Mouse (Mus musculus) forebrain, embryonic 11.5 days (tissue): ENCODE data around the gene Cd79b. TPM values are rescaled to one million over a fixed set of nuclear protein-coding genes. Genes with fewer than 3 reads are reported as not detected.

ENCODE experiments used
- ATAC-seq: fragments of 200-750 bp; cut with Nextera tagmentation; replicated peaks from 2 replicates; pipeline ENCODE4 v1.8.0; 2017; ENCODE audit warnings: moderate TSS enrichment; ENCODE audit not compliant: low FRiP score
- DNase-seq: peaks from one replicate; pipeline ENCODE4 v3.0.0-alpha.2; 2017; ENCODE audit warnings: low spot score
- H3K27ac ChIP-seq: fragments of 300-500 bp; sonication (generic); 2 replicates; pipeline ENCODE4 v1.5.1; 2014; ENCODE audit warnings: low read depth, low read length
- H3K27me3 ChIP-seq: fragments of 300-500 bp; sonication (generic); 2 replicates; pipeline ENCODE4 v1.6.1; 2014; ENCODE audit warnings: mild to moderate bottlenecking, low read length, mixed read lengths; ENCODE audit not compliant: control insufficient read depth, insufficient read depth
- H3K36me3 ChIP-seq: fragments of 300-500 bp; sonication (generic); 2 replicates; pipeline ENCODE4 v1.6.1; 2014; ENCODE audit warnings: mild to moderate bottlenecking, low read length, moderate library complexity, mixed read lengths; ENCODE audit not compliant: control insufficient read depth, insufficient read depth
- H3K4me1 ChIP-seq: fragments of 300-500 bp; sonication (generic); replicated peaks from 2 replicates; pipeline ENCODE4 v1.6.1; 2014; ENCODE audit warnings: low read length, mixed read lengths; ENCODE audit not compliant: control insufficient read depth, insufficient read depth
- H3K4me2 ChIP-seq: fragments of 300-500 bp; sonication (generic); 2 replicates; pipeline ENCODE4 v1.6.1; 2014; ENCODE audit warnings: low read depth, mild to moderate bottlenecking, low read length, moderate library complexity, mixed read lengths; ENCODE audit not compliant: severe bottlenecking
- H3K4me3 ChIP-seq: fragments of 300-500 bp; sonication (generic); 2 replicates; pipeline ENCODE4 v1.5.1; 2014; ENCODE audit warnings: low read depth, low read length
- H3K9ac ChIP-seq: fragments of 300-500 bp; sonication (generic); 2 replicates; pipeline ENCODE4 v1.6.1; 2014; ENCODE audit warnings: low read length
- H3K9me3 ChIP-seq: fragments of 300-500 bp; sonication (generic); 2 replicates; pipeline ENCODE4 v1.6.1; 2016; ENCODE audit warnings: low read length, mixed read lengths; ENCODE audit not compliant: control insufficient read depth
- WGBS: fragments of 180-500 bp; shearing (Covaris S2); extraction: QIAGEN DNeasy Blood & Tissue Kit; methylation state at CpG from one replicate; pipeline ENCODE4 v1.1.7; 2014; 5-methylcytosine and 5-hydroxymethylcytosine counted together
- polyA plus RNA-seq: library from polyadenylated mRNA; unstranded; fragments of >200 nt; fragmentation: Nextera tagmentation; extraction: Ambion mirVana; gene quantifications from 2 replicates; pipeline ENCODE4 v1.2.1, GENCODE M21; 2014

Gene Cd79b
- polyA plus RNA-seq, 1 experiment from 2014 or later: 0.79 TPM

GRCm38 (mm10) chr11:106328521-106328920 is 14.0 kb upstream of the Cd79b start:
- no peaks in the 10 kb centered on the region for H3K36me3 ChIP-seq
- no peaks in the 10 kb centered on the region for H3K4me1 ChIP-seq
- ATAC-seq (no peak), DNase-seq (no peak)
- H3K4me2 ChIP-seq: no peak overlapping the region
- no peak overlapping the region for H3K4me3 ChIP-seq
- no peaks in the 10 kb centered on the region for H3K27me3 ChIP-seq
- H3K27ac ChIP-seq: no peak overlapping the region
- H3K9ac ChIP-seq: no peak overlapping the region
- H3K9me3 ChIP-seq: no peaks in the 10 kb centered on the region
- 77% methylated on average over 5 of the region's 5 CpGs for WGBS

- Histone ChIP-seq H3K9me3 (no peaks in the 10 kb centered on the region), H3K9ac (no peak overlapping the region), H3K27ac (no peak overlapping the region), H3K4me2 (no peak overlapping the region), H3K27me3 (no peaks in the 10 kb centered on the region), H3K36me3 (no peaks in the 10 kb centered on the region), H3K4me3 (no peak overlapping the region), H3K4me1 (no peaks in the 10 kb centered on the region)
- DNase-seq: no peak
- 88% methylated on average over 8 of the region's 8 CpGs for WGBS
- ATAC-seq: no peak
These were observed 11.9 kb upstream of the Cd79b start for GRCm38 (mm10) chr11:106326475-106326874.

GRCm38 (mm10) chr11:106325566-106326206 is 11.1 kb upstream of the Cd79b start:
- DNase-seq: no peak
- Histone ChIP-seq H3K4me2 (no peak overlapping the region), H3K36me3 (no peaks in the 10 kb centered on the region), H3K27ac (no peak overlapping the region), H3K9ac (no peak overlapping the region), H3K4me3 (no peak overlapping the region), H3K27me3 (no peaks in the 10 kb centered on the region), H3K4me1 (no peaks in the 10 kb centered on the region), H3K9me3 (no peaks in the 10 kb centered on the region)
- ATAC-seq: no peak
- whole genome bisulfite sequencing: 71% methylated on average over 8 of the region's 8 CpGs

- no peaks in the 10 kb centered on the region for H3K27me3 ChIP-seq
- no peak for DNase-seq
- H3K36me3 ChIP-seq: no peaks in the 10 kb centered on the region
- no peaks in the 10 kb centered on the region for H3K9me3 ChIP-seq
- no peak overlapping the region for H3K27ac ChIP-seq
- H3K4me3 ChIP-seq: no peak overlapping the region
- H3K4me2 ChIP-seq: no peak overlapping the region
- no peak overlapping the region for H3K9ac ChIP-seq
- no peak for ATAC-seq
- H3K4me1 ChIP-seq: no peaks in the 10 kb centered on the region
- 63% methylated on average over 5 of the region's 5 CpGs for WGBS
These were observed 10.3 kb upstream of the Cd79b start for GRCm38 (mm10) chr11:106324858-106325257.

- H3K27ac ChIP-seq: no peak overlapping the region
- 78% methylated on average over 21 of the region's 21 CpGs for WGBS
- H3K9me3 ChIP-seq: no peaks in the 10 kb centered on the region
- no peak overlapping the region for H3K4me2 ChIP-seq
- DNase-seq (no peak), ATAC-seq (no peak)
- H3K36me3 ChIP-seq: no peaks in the 10 kb centered on the region
- no peaks in the 10 kb centered on the region; the same call in 1 of the 2 replicates for H3K4me1 ChIP-seq
- no peaks in the 10 kb centered on the region for H3K27me3 ChIP-seq
- H3K4me3 ChIP-seq: no peak overlapping the region
- no peak overlapping the region for H3K9ac ChIP-seq
These were observed 4.1 kb upstream of the Cd79b start for GRCm38 (mm10) chr11:106318406-106319366.

GRCm38 (mm10) chr11:106317801-106318200 is 3.2 kb upstream of the Cd79b start:
- Histone ChIP-seq H3K27ac (no peak overlapping the region), H3K9ac (no peak overlapping the region), H3K4me1 (no peaks in the 10 kb centered on the region; the same call in 1 of the 2 replicates), H3K27me3 (no peaks in the 10 kb centered on the region), H3K4me3 (no peak overlapping the region), H3K36me3 (no peaks in the 10 kb centered on the region), H3K4me2 (no peak overlapping the region), H3K9me3 (no peaks in the 10 kb centered on the region)
- no peak for ATAC-seq
- 84% methylated on average over 7 of the region's 7 CpGs for WGBS
- DNase-seq: no peak

- Histone ChIP-seq H3K27me3 (no peaks in the 10 kb centered on the region), H3K4me3 (no peak overlapping the region), H3K4me2 (no peak overlapping the region), H3K36me3 (no peaks in the 10 kb centered on the region), H3K27ac (no peak overlapping the region), H3K9me3 (no peaks in the 10 kb centered on the region), H3K9ac (no peak overlapping the region), H3K4me1 (no peaks in the 10 kb centered on the region; the same call in 1 of the 2 replicates)
- DNase-seq: no peak
- ATAC-seq: no peak
- 71% methylated on average over 1 of the region's 1 CpGs for WGBS
These were observed 1.9 kb upstream of the Cd79b start for GRCm38 (mm10) chr11:106316416-106316815.

GRCm38 (mm10) chr11:106313533-106313932 is 1.0 kb downstream of the Cd79b start:
- H3K27me3 ChIP-seq: no peaks in the 10 kb centered on the region
- 84% methylated on average over 5 of the region's 5 CpGs for WGBS
- ATAC-seq: no peak
- no peaks in the 10 kb centered on the region for H3K9me3 ChIP-seq
- no peaks in the 10 kb centered on the region for H3K36me3 ChIP-seq
- H3K4me2 ChIP-seq: no peak overlapping the region
- no peak for DNase-seq
- no peak overlapping the region for H3K9ac ChIP-seq
- no peaks in the 10 kb centered on the region; the same call in 1 of the 2 replicates for H3K4me1 ChIP-seq
- no peak overlapping the region for H3K27ac ChIP-seq
- H3K4me3 ChIP-seq: no peak overlapping the region
